Mouse (Mus musculus): ENCODE measurements around the gene Ifna16. TPM values are rescaled to one million over a fixed set of nuclear protein-coding genes. Genes with fewer than 3 reads are reported as not detected.

Ifna16 gene
- polyA plus RNA-seq, 1 experiment from 2014 or later: not detected

GRCm38 (mm10) chr4:88707128-88707826 lies 30.6 kb upstream of the Ifna16 start:
- H3K9ac ChIP-seq (replicated peaks): no peak overlapping the region
- DNase-seq: no peak
- TF ChIP-seq EP300 (IDR thresholded peaks at IDR 0.05; ENCODE audit: low read depth) (no peak), CTCF (IDR thresholded peaks at IDR 0.05; ENCODE audit: low read depth) (no peak)
- peak; percentile 56 for ATAC-seq
- H3K9me3 ChIP-seq (ENCODE audit: low read length): no peaks in the 10 kb centered on the region
- H3K4me1 ChIP-seq (ENCODE audit: insufficient read depth): no peaks in the 10 kb centered on the region
- WGBS (ENCODE audit: insufficient replicate concordance): 87% methylated on average over 1 of the region's 1 CpGs
- no peak overlapping the region; the same call in 1 of the 2 replicates for H3K27ac ChIP-seq (ENCODE audit: low read depth)
- H3K4me3 ChIP-seq (ENCODE audit: low read depth, low read length): no peak overlapping the region
- no peaks in the 10 kb centered on the region for H3K27me3 ChIP-seq (ENCODE audit: insufficient read depth, low read length)
- H3K4me2 ChIP-seq (ENCODE audit: low read depth, low read length): no peak overlapping the region
- no peaks in the 10 kb centered on the region for H3K36me3 ChIP-seq (replicated peaks; ENCODE audit: insufficient read depth, low read length)

- no peak for TF ChIP-seq CTCF (IDR thresholded peaks at IDR 0.05; ENCODE audit: low read depth)
- no peak for TF ChIP-seq EP300 (IDR thresholded peaks at IDR 0.05; ENCODE audit: low read depth)
- H3K27ac ChIP-seq (ENCODE audit: low read depth): no peak overlapping the region
- no peak overlapping the region for H3K4me2 ChIP-seq (ENCODE audit: low read depth, low read length)
- no peaks in the 10 kb centered on the region for H3K27me3 ChIP-seq (ENCODE audit: insufficient read depth, low read length)
- 0 out of 2 replicates have a peak, but pooled peaks cover 3% of the 10 kb centered on the region for H3K4me1 ChIP-seq (ENCODE audit: insufficient read depth)
- ATAC-seq (no peak), DNase-seq (no peak)
- no peaks in the 10 kb centered on the region for H3K9me3 ChIP-seq (ENCODE audit: low read length)
- H3K36me3 ChIP-seq (replicated peaks; ENCODE audit: insufficient read depth, low read length): no peaks in the 10 kb centered on the region
- no peak overlapping the region for H3K9ac ChIP-seq (replicated peaks)
- WGBS (ENCODE audit: insufficient replicate concordance): 20% methylated on average over 3 of the region's 3 CpGs
- no peak overlapping the region for H3K4me3 ChIP-seq (ENCODE audit: low read depth, low read length)
These were observed 29.2 kb upstream of the Ifna16 start for GRCm38 (mm10) chr4:88705924-88706323.

GRCm38 (mm10) chr4:88699301-88699700 lies 22.6 kb upstream of the Ifna16 start:
- no peak overlapping the region for H3K9ac ChIP-seq (replicated peaks)

GRCm38 (mm10) chr4:88698781-88699180 lies 22.1 kb upstream of the Ifna16 start:
- no peak for ATAC-seq

More at GRCm38 (mm10) chr4:88699301-88699700, 22.6 kb upstream of the Ifna16 start:
- no peak for DNase-seq
- Histone ChIP-seq H3K9me3 (ENCODE audit: low read length) (no peaks in the 10 kb centered on the region), H3K4me2 (ENCODE audit: low read depth, low read length) (no peak overlapping the region), H3K27me3 (ENCODE audit: insufficient read depth, low read length) (no peaks in the 10 kb centered on the region), H3K4me3 (ENCODE audit: low read depth, low read length) (no peak overlapping the region), H3K27ac (ENCODE audit: low read depth) (no peak overlapping the region), H3K36me3 (replicated peaks; ENCODE audit: insufficient read depth, low read length) (no peaks in the 10 kb centered on the region), H3K4me1 (ENCODE audit: insufficient read depth) (0 out of 2 replicates have a peak, but pooled peaks cover 3% of the 10 kb centered on the region)
- no peak for TF ChIP-seq EP300 (IDR thresholded peaks at IDR 0.05; ENCODE audit: low read depth)
- TF ChIP-seq CTCF (IDR thresholded peaks at IDR 0.05; ENCODE audit: low read depth): no peak
- WGBS (ENCODE audit: insufficient replicate concordance): 73% methylated on average over 1 of the region's 1 CpGs
- ATAC-seq: no peak

GRCm38 (mm10) chr4:88697753-88698152 lies 21.0 kb upstream of the Ifna16 start:
- Histone ChIP-seq H3K27ac (ENCODE audit: low read depth) (no peak overlapping the region), H3K4me2 (ENCODE audit: low read depth, low read length) (no peak overlapping the region), H3K36me3 (replicated peaks; ENCODE audit: insufficient read depth, low read length) (no peaks in the 10 kb centered on the region), H3K9ac (replicated peaks) (no peak overlapping the region), H3K4me1 (ENCODE audit: insufficient read depth) (0 out of 2 replicates have a peak, but pooled peaks cover 3% of the 10 kb centered on the region), H3K9me3 (ENCODE audit: low read length) (no peaks in the 10 kb centered on the region), H3K27me3 (ENCODE audit: insufficient read depth, low read length) (no peaks in the 10 kb centered on the region), H3K4me3 (ENCODE audit: low read depth, low read length) (no peak overlapping the region)
- ATAC-seq: no peak
- DNase-seq: no peak
- TF ChIP-seq CTCF (IDR thresholded peaks at IDR 0.05; ENCODE audit: low read depth) (no peak), EP300 (IDR thresholded peaks at IDR 0.05; ENCODE audit: low read depth) (no peak)
- WGBS (ENCODE audit: insufficient replicate concordance): 66% methylated on average over 4 of the region's 4 CpGs

More at GRCm38 (mm10) chr4:88698781-88699180, 22.1 kb upstream of the Ifna16 start:
- 0 out of 2 replicates have a peak, but pooled peaks cover 3% of the 10 kb centered on the region for H3K4me1 ChIP-seq (ENCODE audit: insufficient read depth)
- WGBS (ENCODE audit: insufficient replicate concordance): 46% methylated on average over 5 of the region's 5 CpGs
- H3K9me3 ChIP-seq (ENCODE audit: low read length): no peaks in the 10 kb centered on the region
- no peak overlapping the region for H3K4me2 ChIP-seq (ENCODE audit: low read depth, low read length)
- no peak for DNase-seq
- H3K27ac ChIP-seq (ENCODE audit: low read depth): no peak overlapping the region
- H3K27me3 ChIP-seq (ENCODE audit: insufficient read depth, low read length): no peaks in the 10 kb centered on the region
- no peaks in the 10 kb centered on the region for H3K36me3 ChIP-seq (replicated peaks; ENCODE audit: insufficient read depth, low read length)
- TF ChIP-seq EP300 (IDR thresholded peaks at IDR 0.05; ENCODE audit: low read depth) (no peak), CTCF (IDR thresholded peaks at IDR 0.05; ENCODE audit: low read depth) (no peak)
- H3K9ac ChIP-seq (replicated peaks): no peak overlapping the region
- no peak overlapping the region for H3K4me3 ChIP-seq (ENCODE audit: low read depth, low read length)

GRCm38 (mm10) chr4:88697108-88697507 lies 20.4 kb upstream of the Ifna16 start:
- H3K27me3 ChIP-seq (ENCODE audit: insufficient read depth, low read length): no peaks in the 10 kb centered on the region
- 0 out of 2 replicates have a peak, but pooled peaks cover 3% of the 10 kb centered on the region for H3K4me1 ChIP-seq (ENCODE audit: insufficient read depth)
- H3K9me3 ChIP-seq (ENCODE audit: low read length): no peaks in the 10 kb centered on the region
- ATAC-seq: no peak
- no peak overlapping the region for H3K4me3 ChIP-seq (ENCODE audit: low read depth, low read length)
- no peak overlapping the region for H3K9ac ChIP-seq (replicated peaks)
- DNase-seq: no peak
- H3K36me3 ChIP-seq (replicated peaks; ENCODE audit: insufficient read depth, low read length): no peaks in the 10 kb centered on the region
- H3K27ac ChIP-seq (ENCODE audit: low read depth): no peak overlapping the region
- WGBS (ENCODE audit: insufficient replicate concordance): 49% methylated on average over 6 of the region's 6 CpGs
- H3K4me2 ChIP-seq (ENCODE audit: low read depth, low read length): no peak overlapping the region
- TF ChIP-seq CTCF (IDR thresholded peaks at IDR 0.05; ENCODE audit: low read depth) (no peak), EP300 (IDR thresholded peaks at IDR 0.05; ENCODE audit: low read depth) (no peak)
